Mouse (Mus musculus) myocyte (in vitro differentiated cells): ENCODE results near the gene Ldha. TPM values are rescaled to one million over a fixed set of nuclear protein-coding genes. Genes with fewer than 3 reads are reported as not detected.
"Not testable (repeated sequence)": the region's sequence is repeated elsewhere in the genome, so short reads cannot be mapped to it uniquely, and the experiment has no call there.

Experiments
- H3K27me3 ChIP-seq: one replicate; pipeline ENCODE4 v1.6.1; 2011; ENCODE audit not compliant: control insufficient read depth, insufficient read depth, insufficient read length
- H3K36me3 ChIP-seq: one replicate; pipeline ENCODE4 v1.6.1; 2011; ENCODE audit not compliant: control insufficient read depth, insufficient read depth
- H3K4me2 ChIP-seq: one replicate; pipeline ENCODE4 v1.6.1; 2011; ENCODE audit warnings: low read depth, control low read depth
- H3K4me3 ChIP-seq: one replicate; pipeline ENCODE4 v1.5.1; 2011; ENCODE audit warnings: mild to moderate bottlenecking, control low read depth, moderate library complexity
- H3K79me2 ChIP-seq: one replicate; pipeline ENCODE4 v1.6.1; 2011; ENCODE audit not compliant: control insufficient read depth, insufficient read depth
- H3ac ChIP-seq: one replicate; pipeline ENCODE4 v1.6.1; 2011; ENCODE audit not compliant: control insufficient read depth, insufficient read length
- CEBPB ChIP-seq: IDR thresholded peaks from 2 replicates; pipeline ENCODE4 v1.6.1; 2011; ENCODE audit warnings: mild to moderate bottlenecking, moderate library complexity; ENCODE audit not compliant: poor library complexity, insufficient read depth, severe bottlenecking
- E2F4 ChIP-seq: IDR thresholded peaks from one replicate; pipeline ENCODE4 v1.6.1; 2011; ENCODE audit warnings: mild to moderate bottlenecking, control low read depth, moderate library complexity; ENCODE audit not compliant: insufficient read depth
- MAX ChIP-seq: IDR thresholded peaks from one replicate; pipeline ENCODE4 v1.6.1; 2011; ENCODE audit warnings: low read depth, mild to moderate bottlenecking, control low read depth
- MYOD1 ChIP-seq, 3 experiments: IDR thresholded peaks; one replicate each; pipeline ENCODE4 v1.6.1; 2011; ENCODE audit warnings: control low read depth in 2 of 3, low read depth in 2 of 3, mild to moderate bottlenecking in 2 of 3, moderate library complexity in 1 of 3; ENCODE audit not compliant: insufficient read length in 2 of 3, control insufficient read depth in 1 of 3
- MYOG ChIP-seq, 3 experiments: IDR thresholded peaks; one replicate each; pipeline ENCODE4 v1.6.1; 2011; ENCODE audit warnings: control low read depth in 2 of 3, low read depth in 2 of 3, mild to moderate bottlenecking in 2 of 3; ENCODE audit not compliant: insufficient read length in 2 of 3, control insufficient read depth in 1 of 3, insufficient read depth in 1 of 3
- POLR2A ChIP-seq: IDR thresholded peaks from one replicate; pipeline ENCODE4 v1.6.1; 2011; ENCODE audit warnings: low read depth, mild to moderate bottlenecking, control low read depth, moderate library complexity; ENCODE audit not compliant: insufficient read length
- POLR2AphosphoS2 ChIP-seq: IDR thresholded peaks from one replicate; pipeline ENCODE4 v1.6.1; 2011; ENCODE audit warnings: low read depth, control low read depth; ENCODE audit not compliant: insufficient read length
- REST ChIP-seq: IDR thresholded peaks from one replicate; pipeline ENCODE4 v1.6.1; 2011; ENCODE audit warnings: mild to moderate bottlenecking, control low read depth, moderate library complexity; ENCODE audit not compliant: insufficient read depth, insufficient read length
- SRF ChIP-seq: IDR thresholded peaks from one replicate; pipeline ENCODE4 v1.6.1; 2011; ENCODE audit warnings: low read depth; ENCODE audit not compliant: control insufficient read depth, insufficient read length
- TCF12 ChIP-seq: IDR thresholded peaks from one replicate; pipeline ENCODE4 v1.6.1; 2011; ENCODE audit warnings: mild to moderate bottlenecking, control low read depth; ENCODE audit not compliant: poor library complexity, insufficient read depth, severe bottlenecking
- TCF3 ChIP-seq: IDR thresholded peaks from one replicate; pipeline ENCODE4 v1.6.1; 2011; ENCODE audit warnings: low read depth, control low read depth; ENCODE audit not compliant: insufficient read length
- USF1 ChIP-seq: IDR thresholded peaks from one replicate; pipeline ENCODE4 v1.6.1; 2011; ENCODE audit warnings: low read depth, mild to moderate bottlenecking, control low read depth, moderate library complexity
- polyA plus RNA-seq: library from polyadenylated mRNA; unstranded; fragments of >200 nt; fragmentation: generic; extraction: Trizol; gene quantifications from one replicate; pipeline ENCODE4 v1.2.1, GENCODE M21; 2012; ENCODE audit warnings: missing spikeins

Gene Ldha
- polyA plus RNA-seq, 1 experiment = 1,758 TPM

DNA sequence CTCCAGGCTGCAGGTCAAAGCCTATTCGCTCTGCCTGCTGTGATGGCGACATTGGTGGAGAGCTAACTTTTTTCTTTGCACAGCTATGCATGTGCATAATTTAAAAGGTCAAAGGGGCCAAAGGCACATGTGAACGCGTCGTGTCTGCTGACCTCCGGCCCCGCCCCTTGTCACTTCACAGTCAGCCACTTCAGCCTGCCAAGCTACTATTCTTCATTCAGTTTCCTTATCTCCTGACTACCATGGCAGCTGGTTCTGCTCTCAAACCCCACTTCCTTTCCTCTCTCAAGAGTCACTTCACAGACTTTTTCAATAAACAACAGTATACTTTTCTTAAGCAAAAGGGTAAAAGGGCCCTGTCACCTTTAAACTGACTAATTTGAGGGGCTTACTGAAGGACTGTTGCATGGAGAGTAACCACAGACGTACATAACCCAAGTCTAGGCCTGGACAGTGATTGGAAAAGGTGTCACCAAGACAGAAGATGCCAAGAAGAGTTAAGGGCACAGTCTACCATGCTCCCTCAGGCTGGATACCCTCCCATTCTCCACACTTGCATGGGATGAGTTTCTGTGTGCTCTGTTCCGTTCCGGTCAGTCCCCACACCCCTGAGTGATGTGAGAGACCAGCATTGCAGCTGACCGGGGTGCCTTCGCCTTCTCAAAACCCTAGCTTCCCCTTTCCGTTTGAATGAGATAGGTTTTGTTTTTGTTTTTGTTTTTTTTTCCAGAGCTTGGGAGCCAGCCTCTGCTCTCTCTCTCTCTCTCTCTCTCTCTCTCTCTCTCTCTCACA lies 10.3 kb upstream of the Ldha start:
- no peak overlapping the region for H3K4me2 ChIP-seq
- H3K4me3 ChIP-seq = no peak overlapping the region
- no peak overlapping the region for H3ac ChIP-seq
- TF ChIP-seq CEBPB = no peak
- no peak for TF ChIP-seq MAX
- H3K36me3 ChIP-seq = no peaks in the 10 kb centered on the region
- H3K79me2 ChIP-seq = no peaks in the 10 kb centered on the region
- no peaks in the 10 kb centered on the region for H3K27me3 ChIP-seq

DNA sequence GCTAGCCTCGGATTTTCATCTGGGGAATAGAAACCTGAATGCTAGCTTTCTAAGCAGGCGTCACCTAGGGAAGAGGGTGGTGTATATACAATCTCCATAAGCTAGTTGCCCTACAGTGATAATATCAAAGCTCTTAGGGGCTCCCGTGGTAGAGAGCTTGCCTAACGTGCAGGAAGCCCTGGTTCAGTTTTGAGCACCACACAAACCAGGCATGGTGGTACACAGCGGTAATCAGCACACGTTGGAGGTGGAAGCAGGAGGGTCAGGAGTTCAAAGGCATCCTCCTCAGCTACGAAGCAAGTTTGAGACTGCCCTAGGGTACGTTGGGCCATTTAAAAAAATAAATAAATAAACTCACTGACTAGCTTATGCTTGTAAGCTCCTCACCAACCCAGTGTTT lies 9.6 kb upstream of the Ldha start:
- H3K79me2 ChIP-seq = no peaks in the 10 kb centered on the region
- H3ac ChIP-seq = no peak overlapping the region
- TF ChIP-seq MYOG (IDR thresholded peaks at IDR 0.05; ENCODE audit: control insufficient read depth in 1 of 3, insufficient read depth in 1 of 3, insufficient read length in 2 of 3, low read depth in 2 of 3) = no peak
- TF ChIP-seq MAX = no peak
- TF ChIP-seq TCF3 = no peak
- TF ChIP-seq USF1 = no peak
- no peaks in the 10 kb centered on the region for H3K27me3 ChIP-seq
- H3K4me2 ChIP-seq = no peak overlapping the region
- H3K4me3 ChIP-seq = no peak overlapping the region
- H3K36me3 ChIP-seq = no peaks in the 10 kb centered on the region

DNA sequence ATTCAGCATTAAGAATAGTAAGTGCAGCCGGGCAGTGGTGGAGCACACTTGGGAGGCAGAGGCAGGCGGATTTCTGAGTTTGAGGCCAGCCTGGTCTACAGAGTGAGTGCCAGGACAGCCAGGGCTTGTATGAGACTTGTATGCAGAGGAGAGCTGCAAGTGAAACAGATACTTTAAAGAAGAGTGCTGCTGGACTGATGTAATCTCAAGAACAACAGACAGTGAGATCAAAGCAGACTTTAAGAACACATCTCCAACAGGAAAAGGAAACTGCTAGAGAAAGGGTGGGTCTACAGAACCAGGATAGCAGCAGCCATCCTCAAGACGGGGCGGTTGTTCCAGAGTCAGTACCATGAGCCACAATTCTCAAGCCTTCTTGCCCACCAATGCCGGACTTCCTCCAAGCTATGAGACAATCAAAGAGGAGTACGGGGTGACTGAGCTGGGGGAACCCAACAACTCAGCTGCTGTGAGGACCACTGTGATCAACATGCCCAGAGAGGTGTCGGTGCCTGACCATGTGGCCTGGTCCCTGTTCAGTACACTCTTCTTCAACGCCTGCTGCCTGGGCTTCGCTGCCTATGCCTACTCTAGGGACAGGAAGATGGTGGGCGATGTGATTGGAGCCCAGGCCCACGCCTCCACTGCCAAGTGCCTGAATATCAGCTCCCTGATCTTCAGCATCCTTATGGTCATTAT lies 9.0 kb upstream of the Ldha start:
- H3K36me3 ChIP-seq, H3K27me3 ChIP-seq, H3K79me2 ChIP-seq, H3K4me3 ChIP-seq, H3K4me2 ChIP-seq, H3ac ChIP-seq: not testable (repeated sequence)

DNA sequence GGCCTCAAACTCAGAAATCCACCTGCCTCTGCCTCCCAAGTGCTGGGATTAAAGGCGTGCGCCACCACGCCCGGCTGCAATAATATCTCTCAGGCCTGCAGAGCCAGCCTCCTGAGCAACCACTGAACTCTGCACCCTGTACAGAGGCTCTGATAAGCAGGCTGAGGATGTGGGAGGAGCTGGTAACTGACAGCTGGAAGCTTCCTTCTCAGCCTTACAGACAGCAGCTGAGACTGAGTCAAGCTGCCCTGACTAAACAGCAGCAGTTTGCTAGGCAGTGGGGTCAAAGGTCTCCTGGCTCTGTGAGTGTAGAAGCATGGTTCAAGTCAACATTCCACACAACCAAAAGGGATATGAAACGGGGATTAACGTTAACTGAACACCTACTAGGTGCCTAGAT lies 8.0 kb upstream of the Ldha start:
- no peak for TF ChIP-seq USF1
- TF ChIP-seq TCF12 = peak; percentile 11
- TF ChIP-seq MYOG (IDR thresholded peaks at IDR 0.05; ENCODE audit: control insufficient read depth in 1 of 3, insufficient read depth in 1 of 3, insufficient read length in 2 of 3, low read depth in 2 of 3) = peak; percentile 51 to 86 (median 60)
- no peak for TF ChIP-seq POLR2A
- TF ChIP-seq TCF3 = no peak
- no peak for TF ChIP-seq MAX
- no peak for TF ChIP-seq POLR2AphosphoS2
- peak in 2 of 3 experiments; percentile 64 to 91 for TF ChIP-seq MYOD1 (IDR thresholded peaks at IDR 0.05; ENCODE audit: control insufficient read depth in 1 of 3, insufficient read length in 2 of 3, low read depth in 2 of 3)
- no peak for TF ChIP-seq CEBPB
- TF ChIP-seq E2F4 = no peak
- TF ChIP-seq REST = no peak
- no peak for TF ChIP-seq SRF
- Histone ChIP-seq H3K4me3 (no peak overlapping the region), H3K36me3 (no peaks in the 10 kb centered on the region), H3ac (no peak overlapping the region), H3K79me2 (no peaks in the 10 kb centered on the region), H3K4me2 (no peak overlapping the region), H3K27me3 (no peaks in the 10 kb centered on the region)

DNA sequence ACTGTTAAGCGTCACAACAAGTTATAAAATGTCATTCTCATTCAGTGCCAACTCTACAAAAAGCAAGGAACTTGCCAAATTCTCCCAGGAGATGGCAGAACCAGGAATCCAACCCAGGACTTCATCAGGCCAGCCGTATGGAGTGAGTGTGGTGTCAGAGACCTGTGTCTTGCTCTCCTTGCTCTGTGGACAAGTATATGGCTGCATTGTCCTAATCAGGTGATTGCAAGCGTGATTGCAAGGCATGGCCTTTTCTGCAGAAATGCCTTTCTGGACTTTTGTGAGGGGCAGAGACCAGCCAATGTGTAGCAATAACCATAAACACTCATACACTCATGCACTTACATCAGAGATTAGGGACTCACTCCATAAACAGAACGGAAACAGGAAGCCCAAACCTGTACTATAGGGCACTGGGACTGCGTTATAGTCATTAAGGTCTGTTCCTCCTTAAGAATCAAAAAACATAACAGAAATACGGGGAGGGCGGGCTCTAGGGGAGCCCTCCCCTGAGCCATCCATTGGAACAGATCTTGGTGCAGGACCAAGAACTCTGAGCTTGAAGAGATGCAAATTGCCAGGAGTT lies 7.5 kb upstream of the Ldha start:
- Histone ChIP-seq H3K27me3 (no peaks in the 10 kb centered on the region), H3K36me3 (no peaks in the 10 kb centered on the region), H3K79me2 (no peaks in the 10 kb centered on the region), H3K4me2 (no peak overlapping the region), H3ac (no peak overlapping the region), H3K4me3 (no peak overlapping the region)
- TF ChIP-seq REST (no peak), TCF12 (no peak)
